Mouse (Mus musculus) lung, postnatal 0 days (tissue): Measurements from ENCODE around the gene Hyou1.

Experiments used
- CTCF ChIP-seq: IDR thresholded peaks from 2 replicates; pipeline ENCODE4 v1.5.1; 2016; ENCODE audit warnings: antibody characterized with exemption, mild to moderate bottlenecking
- EP300 ChIP-seq: IDR thresholded peaks from 2 replicates; pipeline ENCODE4 v1.6.1; 2016; ENCODE audit warnings: antibody characterized with exemption, mild to moderate bottlenecking, control low read depth

DNA sequence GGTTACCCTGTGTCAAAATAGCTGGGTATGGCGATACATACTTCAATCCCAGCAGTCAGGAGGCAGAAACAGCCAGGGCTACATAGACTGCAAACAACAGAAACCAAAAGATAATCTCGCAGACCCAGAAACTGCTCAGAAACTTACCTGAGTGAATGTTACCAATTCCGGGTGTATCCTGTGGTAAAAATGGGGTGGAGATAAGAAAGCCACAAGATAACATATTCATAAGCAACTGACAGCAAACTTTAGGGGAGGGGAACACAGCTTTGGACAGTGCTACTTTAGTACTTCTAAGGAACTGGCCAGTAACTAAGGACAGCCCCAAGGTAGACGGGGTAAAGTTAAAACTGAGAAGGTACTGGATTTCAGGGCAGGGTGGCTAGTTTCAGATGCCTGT, 33.0 kb downstream of the Hyou1 start:
- TF ChIP-seq CTCF (no peak), EP300 (no peak)
